Mouse (Mus musculus): ENCODE measurements around the gene Olfr187.
"Not testable (repeated sequence)": the region's sequence is repeated elsewhere in the genome, so short reads cannot be mapped to it uniquely, and the experiment has no call there.

Olfr187 gene

GRCm38 (mm10) chr16:59039710-59040109, at the start of gene Olfr187:
Gene Olfr187, minus strand, starts transcription at chr16:59039767.
- no peak for DNase-seq (ENCODE audit: low spot score)

- not testable (repeated sequence) for DNase-seq (ENCODE audit: low spot score)
These were observed 41.5 kb upstream of the Olfr187 start for GRCm38 (mm10) chr16:59081113-59081512.

GRCm38 (mm10) chr16:59077905-59078304, 38.3 kb upstream of the Olfr187 start, which contains the start of gene Olfr190:
Gene Olfr190, minus strand, starts transcription at chr16:59078005.
- no peak for DNase-seq (ENCODE audit: low spot score)

- DNase-seq (ENCODE audit: low spot score), result no peak
These were observed 34.0 kb upstream of the Olfr187 start for GRCm38 (mm10) chr16:59073520-59073919.

- DNase-seq (ENCODE audit: low spot score), result no peak
These were observed 32.2 kb upstream of the Olfr187 start for GRCm38 (mm10) chr16:59071755-59072154.

- DNase-seq (ENCODE audit: low spot score), result not testable (repeated sequence)
These were observed 22.8 kb upstream of the Olfr187 start for GRCm38 (mm10) chr16:59062411-59062810.

GRCm38 (mm10) chr16:59049286-59049685, 9.7 kb upstream of the Olfr187 start:
- DNase-seq (ENCODE audit: low spot score), result not testable (repeated sequence)

GRCm38 (mm10) chr16:59048860-59049259, 9.3 kb upstream of the Olfr187 start:
- no peak for DNase-seq (ENCODE audit: low spot score)

- DNase-seq (ENCODE audit: low spot score), result no peak
These were observed 8.0 kb upstream of the Olfr187 start for GRCm38 (mm10) chr16:59047579-59047978.

GRCm38 (mm10) chr16:59045835-59046234, 6.3 kb upstream of the Olfr187 start:
- DNase-seq (ENCODE audit: low spot score), result no peak

GRCm38 (mm10) chr16:59030191-59030590, 9.4 kb downstream of the Olfr187 start, which contains the start of gene Olfr186:
Gene Olfr186, minus strand, starts transcription at chr16:59030291.
- no peak for DNase-seq (ENCODE audit: low spot score)

- DNase-seq (ENCODE audit: low spot score), result no peak
These were observed 26.1 kb downstream of the Olfr187 start for GRCm38 (mm10) chr16:59013357-59014018.

- DNase-seq (ENCODE audit: low spot score), result no peak
These were observed 32.4 kb downstream of the Olfr187 start for GRCm38 (mm10) chr16:59007146-59007545.

- DNase-seq (ENCODE audit: low spot score), result no peak
These were observed 44.5 kb downstream of the Olfr187 start, which contains the start of gene Olfr183 for GRCm38 (mm10) chr16:58995057-58995456. Gene Olfr183, plus strand, starts transcription at chr16:58995357.
